Mouse (Mus musculus): Measurements from ENCODE around the gene Zkscan2.

Gene Zkscan2

GRCm38 (mm10) chr7:123452551-123452950 is 47.7 kb downstream of the Zkscan2 start:
- in situ Hi-C loops (cut with MboI; ENCODE audit: low pct_unique_long_range_greater_than_20kb in 1 of 2, low sequenced_read_pairs in 2 of 2, unreplicated experiment in 1 of 2), result loop anchor here (25.0 kb wide), 1 partner anchor 415 kb away; no protein-coding TSS in a partner anchor

GRCm38 (mm10) chr7:123450515-123450914 is 49.7 kb downstream of the Zkscan2 start:
- in situ Hi-C loops (cut with MboI; ENCODE audit: low pct_unique_long_range_greater_than_20kb in 1 of 2, low sequenced_read_pairs in 2 of 2, unreplicated experiment in 1 of 2), result loop anchor here (25.0 kb wide), 1 partner anchor 413 kb away; no protein-coding TSS in a partner anchor

GRCm38 (mm10) chr7:123449676-123450075 is 50.6 kb downstream of the Zkscan2 start:
- in situ Hi-C loops (cut with MboI; ENCODE audit: low pct_unique_long_range_greater_than_20kb in 1 of 2, low sequenced_read_pairs in 2 of 2, unreplicated experiment in 1 of 2), result loop anchor here (25.0 kb wide), 1 partner anchor 412 kb away; no protein-coding TSS in a partner anchor

- in situ Hi-C loops (cut with MboI; ENCODE audit: low pct_unique_long_range_greater_than_20kb in 1 of 2, low sequenced_read_pairs in 2 of 2, unreplicated experiment in 1 of 2), result no loop called here
Measured at GRCm38 (mm10) chr7:123448794-123449193, 51.5 kb downstream of the Zkscan2 start.

- in situ Hi-C loops (cut with MboI; ENCODE audit: low pct_unique_long_range_greater_than_20kb in 1 of 2, low sequenced_read_pairs in 2 of 2, unreplicated experiment in 1 of 2), result no loop called here
Measured at GRCm38 (mm10) chr7:123442079-123442478, 58.2 kb downstream of the Zkscan2 start.

- in situ Hi-C loops (cut with MboI; ENCODE audit: low pct_unique_long_range_greater_than_20kb in 1 of 2, low sequenced_read_pairs in 2 of 2, unreplicated experiment in 1 of 2), result no loop called here
Measured at GRCm38 (mm10) chr7:123431206-123431605, 69.0 kb downstream of the Zkscan2 start.

- in situ Hi-C loops (cut with MboI; ENCODE audit: low pct_unique_long_range_greater_than_20kb in 1 of 2, low sequenced_read_pairs in 2 of 2, unreplicated experiment in 1 of 2), result no loop called here
Measured at GRCm38 (mm10) chr7:123430411-123430705, 69.9 kb downstream of the Zkscan2 start.

GRCm38 (mm10) chr7:123429624-123430410 is 70.4 kb downstream of the Zkscan2 start:
- in situ Hi-C loops (cut with MboI; ENCODE audit: low pct_unique_long_range_greater_than_20kb in 1 of 2, low sequenced_read_pairs in 2 of 2, unreplicated experiment in 1 of 2), result no loop called here
